Mouse (Mus musculus) heart, adult 2 months (tissue): Measurements from ENCODE around the gene Uimc1.

Experiments
- CTCF ChIP-seq: fragments of 200-600 bp; IDR thresholded peaks from 2 replicates; pipeline ENCODE4 v1.8.1; 2022; ENCODE audit warnings: antibody characterized with exemption, mild to moderate bottlenecking, moderate library complexity
- EP300 ChIP-seq: fragments of 200-500 bp; IDR thresholded peaks from 2 replicates; pipeline ENCODE4 v1.6.1; 2011; ENCODE audit warnings: low read depth, low read length, control low read depth; ENCODE audit not compliant: insufficient read depth
- POLR2A ChIP-seq: fragments of 200-500 bp; IDR thresholded peaks from 2 replicates; pipeline ENCODE4 v1.6.1; 2011; ENCODE audit warnings: mild to moderate bottlenecking, low read depth, low read length, control low read depth; ENCODE audit not compliant: insufficient read depth

DNA sequence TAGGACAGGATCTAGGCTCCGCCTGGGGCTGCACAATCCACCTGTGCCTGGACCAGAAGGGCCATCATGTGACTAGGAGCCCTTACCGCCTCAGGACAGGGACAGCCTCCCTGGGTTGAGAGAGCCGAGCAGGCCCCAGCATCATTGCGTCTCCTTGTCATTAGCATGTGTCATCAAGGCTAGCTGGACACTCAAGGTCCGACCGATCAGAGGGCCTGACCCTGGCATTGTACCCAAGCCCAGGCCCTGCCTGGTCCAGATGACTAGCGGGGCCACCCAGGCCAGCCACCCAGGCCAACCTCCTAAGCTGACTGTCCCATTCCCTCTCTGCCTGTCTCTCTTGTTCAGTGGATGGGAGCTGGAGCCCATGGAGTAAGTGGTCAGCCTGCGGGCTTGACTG, 102.5 kb downstream of the Uimc1 start:
- TF ChIP-seq CTCF = no peak
- no peak for TF ChIP-seq POLR2A
- no peak for TF ChIP-seq EP300
